Mouse (Mus musculus) adrenal gland, adult 2 months (tissue): ENCODE results near the gene Atp5b. TPM values are rescaled to one million over a fixed set of nuclear protein-coding genes. Genes with fewer than 3 reads are reported as not detected.
A peak's percentile ranks its signal among the peaks of the same experiment; 100 is the strongest.

Experiments used
- DNase-seq: peaks from one replicate; pipeline ENCODE4 v3.0.0; 2021
- microRNA-seq, 2 experiments: library from miRNA; unstranded; fragments of <30 nt; microRNA quantifications; one replicate each; pipeline ENCODE4 v1.2.0; 2021
- polyA plus RNA-seq: library from polyadenylated mRNA; depleted of rRNA; stranded (reverse); fragments of >200 nt; gene quantifications from 2 replicates; pipeline ENCODE4 v1.2.3, GENCODE M21; 2012; rRNA removed
- total RNA-seq, 2 experiments: library from RNA; stranded (reverse); gene quantifications; 2 replicates each; pipeline ENCODE4 v1.2.3; 2021

The Atp5b gene
- total and polyA plus RNA-seq, 3 experiments: 2,694 to 7,039 (median 3,346) TPM

- DNase-seq: peak; percentile 92
These were observed 13.9 kb downstream of the Atp5b start for GRCm38 (mm10) chr10:128096693-128097586.

GRCm38 (mm10) chr10:128097587-128097971, 14.5 kb downstream of the Atp5b start:
- peak; percentile 73 for DNase-seq

DNA sequence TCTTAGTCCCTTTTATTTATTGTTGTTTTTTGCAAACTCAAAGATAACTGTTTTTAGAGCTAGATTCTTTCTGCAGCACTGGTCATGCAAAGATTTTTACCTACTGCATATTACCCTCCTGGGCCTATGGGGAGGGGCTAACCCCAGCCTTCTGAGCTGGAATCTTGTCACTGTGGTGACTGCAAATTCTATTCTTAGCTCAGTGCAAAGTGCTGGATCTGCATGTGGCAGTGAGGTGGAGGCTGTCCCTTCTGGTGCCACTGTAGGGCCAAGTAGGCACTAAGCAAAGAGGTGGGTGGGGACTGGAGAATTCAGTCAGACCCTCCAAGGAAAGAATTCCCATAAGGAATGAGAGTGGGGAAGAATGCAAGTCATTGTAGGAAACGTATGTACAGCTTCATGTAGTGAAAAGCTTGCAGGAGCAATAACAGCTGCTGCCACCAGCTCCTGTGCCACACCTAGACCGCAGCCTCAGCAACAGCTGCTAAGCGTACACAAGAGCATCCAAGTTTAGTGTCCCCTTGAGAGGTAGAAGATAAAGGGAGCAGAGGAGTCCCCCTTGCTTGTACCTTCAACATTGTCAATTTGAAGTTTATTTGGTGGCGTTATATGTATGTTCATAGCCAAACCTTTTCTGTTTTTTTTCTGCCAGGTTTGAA, 27.2 kb downstream of the Atp5b start:
- DNase-seq: no peak

GRCm38 (mm10) chr10:128111227-128111626, 28.2 kb downstream of the Atp5b start:
- no peak for DNase-seq

DNA sequence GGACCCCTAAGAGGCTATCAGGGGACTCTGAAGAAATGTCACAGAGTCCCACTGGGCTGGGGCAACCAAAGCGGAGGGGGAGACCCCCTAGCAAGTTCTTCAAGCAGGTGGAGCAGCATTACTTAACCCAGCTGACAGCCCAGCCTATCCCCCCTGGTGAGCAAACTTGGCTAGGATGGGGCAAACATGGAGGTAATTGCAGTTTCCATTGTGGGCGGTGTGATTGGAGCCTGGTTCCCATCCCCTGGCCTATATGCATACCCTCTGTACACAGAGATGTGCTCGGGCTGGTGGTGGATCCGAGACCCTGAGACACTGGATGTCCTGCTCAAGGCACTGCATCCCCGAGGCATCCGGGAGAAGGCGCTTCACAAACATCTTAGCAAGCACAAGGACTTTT, 40.8 kb downstream of the Atp5b start:
- no peak for DNase-seq

GRCm38 (mm10) chr10:128124831-128125230, 41.8 kb downstream of the Atp5b start:
- no peak for DNase-seq

DNA sequence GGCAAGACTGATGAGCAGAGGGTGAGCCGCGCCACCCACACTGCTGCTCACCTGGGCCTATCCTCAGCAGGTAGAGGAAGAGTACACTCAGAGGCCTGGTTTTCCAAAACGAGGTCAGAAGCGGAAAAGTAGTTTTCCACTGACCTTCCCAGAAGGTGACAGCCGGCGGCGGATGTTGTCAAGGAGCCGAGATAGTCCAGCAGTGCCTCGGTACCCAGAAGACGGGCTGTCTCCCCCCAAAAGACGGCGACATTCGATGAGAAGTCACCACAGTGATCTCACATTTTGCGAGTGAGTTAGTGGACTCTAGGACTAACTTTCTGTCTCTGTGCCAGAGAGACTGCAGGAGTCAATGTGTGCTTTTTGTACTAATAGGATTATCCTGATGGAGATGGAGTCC, 42.9 kb downstream of the Atp5b start:
- DNase-seq: no peak

DNA sequence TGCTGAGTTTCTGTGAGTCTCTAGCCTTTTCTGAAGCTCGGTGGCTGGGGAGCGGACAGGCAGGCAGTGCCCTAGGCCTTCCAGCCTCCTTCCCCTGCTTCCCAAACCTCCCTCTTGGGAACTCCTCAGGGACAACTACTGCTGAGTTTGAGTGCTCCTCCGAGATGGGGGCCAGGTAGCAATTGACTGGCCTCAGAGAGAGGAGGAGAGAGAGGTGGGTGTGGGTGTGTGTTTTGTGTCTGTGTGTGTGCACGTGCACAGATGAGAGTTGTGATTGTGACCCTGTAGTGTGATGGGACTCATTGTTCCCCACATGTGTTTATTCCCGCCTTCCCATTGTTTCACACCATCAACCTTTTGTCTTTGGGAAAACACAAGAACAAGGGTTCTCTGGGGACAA, 44.4 kb downstream of the Atp5b start:
- DNase-seq: no peak

DNA sequence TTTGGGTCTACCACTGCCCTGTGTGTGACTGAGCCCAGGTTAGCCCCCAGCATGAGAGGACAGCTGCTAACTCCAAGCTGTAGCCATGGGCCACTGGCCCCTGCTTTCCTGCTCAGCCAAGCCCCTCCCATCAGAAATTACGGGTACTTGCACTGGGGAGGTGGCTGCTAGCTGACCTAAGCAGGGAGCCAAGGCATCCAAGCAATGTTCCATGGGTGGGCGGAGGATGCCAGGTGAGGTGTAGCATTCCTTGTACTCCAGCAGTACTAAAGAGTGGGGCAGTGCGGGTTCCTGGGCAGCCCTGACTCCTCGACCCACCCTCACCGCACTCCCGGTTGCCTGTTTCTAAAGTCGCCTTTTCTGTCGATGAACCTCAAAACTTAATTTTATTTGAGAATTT, 45.1 kb downstream of the Atp5b start:
- no peak for DNase-seq

DNA sequence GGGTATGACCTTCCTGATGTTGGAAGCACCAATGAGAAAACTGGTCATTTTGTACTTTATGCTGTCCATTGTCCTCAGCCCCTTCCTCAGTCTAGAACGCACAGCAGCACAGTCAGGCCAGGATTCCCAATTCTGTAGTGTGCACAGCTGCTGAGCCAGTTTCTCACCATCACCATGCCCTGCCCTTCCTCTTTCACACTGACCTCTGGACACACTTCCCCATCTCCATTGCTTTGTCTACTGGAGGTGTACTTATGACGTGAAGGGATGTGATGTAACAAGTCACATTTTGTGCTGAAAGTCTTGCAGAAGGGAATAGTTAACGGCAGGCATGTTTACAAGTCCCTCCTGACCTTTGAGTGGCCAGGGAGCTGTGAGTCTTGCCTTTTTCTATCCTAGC, 48.2 kb downstream of the Atp5b start:
- no peak for DNase-seq

GRCm38 (mm10) chr10:128131812-128132211, 48.7 kb downstream of the Atp5b start:
- no peak for DNase-seq

- DNase-seq: no peak
These were observed 50.7 kb downstream of the Atp5b start for GRCm38 (mm10) chr10:128133650-128134332.

DNA sequence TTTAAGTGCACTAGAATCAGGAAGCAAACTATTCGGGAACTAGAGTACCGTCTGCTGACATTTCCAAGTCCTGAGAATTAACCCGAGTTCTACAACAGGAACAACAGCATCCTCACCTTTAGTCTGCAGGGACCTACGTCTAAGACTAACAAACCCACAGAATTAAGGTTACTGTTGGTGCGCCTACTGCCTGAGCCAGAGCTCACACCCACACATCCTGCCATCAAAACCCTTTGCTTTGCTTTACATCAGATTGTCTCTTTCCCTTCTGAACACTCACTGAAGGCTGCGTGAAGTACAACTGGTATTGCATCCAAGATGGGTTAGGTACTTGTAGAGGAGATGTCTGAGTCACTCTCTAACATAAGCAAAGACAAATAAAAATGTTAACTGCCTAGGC, 52.3 kb downstream of the Atp5b start:
- no peak for DNase-seq

Small RNA genes within 50 kb of the gene (microRNA-seq; reads per million reads assigned to microRNA genes)
- gene Mir677: 31.8 to 36.4 reads per million in 2 experiments

Other genes starting within 250 kb of the Atp5b start
- not detected for gene Rdh19, start 233.3 kb upstream of the Atp5b start, total RNA-seq
- gene Rdh19, start 233.3 kb upstream of the Atp5b start, polyA plus RNA-seq: not detected in 2 replicates
- gene Rdh16f2, start 216.8 kb upstream of the Atp5b start, total RNA-seq: under 1 TPM in 1 of 2 experiments, not detected in 1; 0.23 TPM
- gene Rdh16f2, start 216.8 kb upstream of the Atp5b start, polyA plus RNA-seq: not detected in 2 replicates
- gene Rdh7, start 194.5 kb upstream of the Atp5b start, total RNA-seq: 1 to 10 TPM in 1 of 2 experiments, not detected in 1; 2.0 TPM
- gene Rdh7, start 194.5 kb upstream of the Atp5b start, polyA plus RNA-seq: 0.17 TPM in 1 of 2 replicates, not detected in the other
- gene Sdr9c7, start 184.8 kb upstream of the Atp5b start, total RNA-seq: 1 to 10 TPM in 1 of 2 experiments, under 1 TPM in 1; 0.41 to 1.9 TPM
- gene Sdr9c7, start 184.8 kb upstream of the Atp5b start, polyA plus RNA-seq: 0.74 and 0.85 TPM in 2 replicates
- gene Hsd17b6, start 75.7 kb upstream of the Atp5b start, total RNA-seq: under 1 TPM in 1 of 2 experiments, not detected in 1; 0.63 TPM
- gene Hsd17b6, start 75.7 kb upstream of the Atp5b start, polyA plus RNA-seq: not detected in 2 replicates
- 1 to 10 TPM; 2.3 to 4.4 TPM for gene Prim1, start 68.1 kb upstream of the Atp5b start, total RNA-seq
- 0.26 and 0.56 TPM in 2 replicates for gene Prim1, start 68.1 kb upstream of the Atp5b start, polyA plus RNA-seq
- gene Naca, start 47.7 kb upstream of the Atp5b start, total RNA-seq: 100 to 1,000 TPM; 607 to 630 TPM
- 178 and 209 TPM in 2 replicates for gene Naca, start 47.7 kb upstream of the Atp5b start, polyA plus RNA-seq
- gene Ptges3, start 24.3 kb upstream of the Atp5b start, total RNA-seq: 100 to 1,000 TPM; 179 to 195 TPM
- 124 and 151 TPM in 2 replicates for gene Ptges3, start 24.3 kb upstream of the Atp5b start, polyA plus RNA-seq
- gene Baz2a, start 8.3 kb downstream of the Atp5b start, total RNA-seq: 10 to 100 TPM; 40.8 to 49.6 TPM
- 24.5 and 31.6 TPM in 2 replicates for gene Baz2a, start 8.3 kb downstream of the Atp5b start, polyA plus RNA-seq
- gene Rbms2, start 97.0 kb downstream of the Atp5b start, total RNA-seq: 100 to 1,000 TPM in 1 of 2 experiments, 10 to 100 TPM in 1; 99.3 to 124 TPM
- gene Rbms2, start 97.0 kb downstream of the Atp5b start, polyA plus RNA-seq: 118 and 130 TPM in 2 replicates
- gene Gls2, start 111.2 kb downstream of the Atp5b start, total RNA-seq: 1 to 10 TPM; 2.5 to 3.7 TPM
- 3.8 and 7.5 TPM in 2 replicates for gene Gls2, start 111.2 kb downstream of the Atp5b start, polyA plus RNA-seq
- 10 to 100 TPM; 14.3 to 17.0 TPM for gene Spryd4, start 128.5 kb downstream of the Atp5b start, total RNA-seq
- gene Spryd4, start 128.5 kb downstream of the Atp5b start, polyA plus RNA-seq: 5.8 and 7.4 TPM in 2 replicates
- gene Mip, start 142.6 kb downstream of the Atp5b start, total RNA-seq: not detected
- gene Mip, start 142.6 kb downstream of the Atp5b start, polyA plus RNA-seq: not detected in 2 replicates
- 1 to 10 TPM; 4.8 to 7.2 TPM for gene Timeless, start 148.8 kb downstream of the Atp5b start, total RNA-seq
- 1.9 and 2.8 TPM in 2 replicates for gene Timeless, start 148.8 kb downstream of the Atp5b start, polyA plus RNA-seq
- 1 to 10 TPM in 1 of 2 experiments, not detected in 1; 1.5 TPM for gene Apon, start 170.8 kb downstream of the Atp5b start, total RNA-seq
- gene Apon, start 170.8 kb downstream of the Atp5b start, polyA plus RNA-seq: 0.10 and 0.40 TPM in 2 replicates
- 10 to 100 TPM in 1 of 2 experiments, under 1 TPM in 1; 0.76 to 19.1 TPM for gene Apof, start 185.4 kb downstream of the Atp5b start, total RNA-seq
- gene Apof, start 185.4 kb downstream of the Atp5b start, polyA plus RNA-seq: 11.0 and 25.2 TPM in 2 replicates
- gene Stat2, start 187.3 kb downstream of the Atp5b start, total RNA-seq: 10 to 100 TPM; 24.0 to 33.5 TPM
- gene Stat2, start 187.3 kb downstream of the Atp5b start, polyA plus RNA-seq: 37.3 and 39.2 TPM in 2 replicates
- gene Il23a, start 215.5 kb downstream of the Atp5b start, total RNA-seq: not detected
- not detected in 2 replicates for gene Il23a, start 215.5 kb downstream of the Atp5b start, polyA plus RNA-seq
- 10 to 100 TPM; 13.8 to 18.3 TPM for gene Pan2, start 220.1 kb downstream of the Atp5b start, total RNA-seq
- gene Pan2, start 220.1 kb downstream of the Atp5b start, polyA plus RNA-seq: 17.2 and 20.4 TPM in 2 replicates
- 100 to 1,000 TPM; 180 to 204 TPM for gene Cnpy2, start 239.2 kb downstream of the Atp5b start, total RNA-seq
- gene Cnpy2, start 239.2 kb downstream of the Atp5b start, polyA plus RNA-seq: 20.1 and 28.6 TPM in 2 replicates